Mouse (Mus musculus) liver, embryonic 14.5 days (tissue): ENCODE results near the gene Pih1d3.

ENCODE experiments used
- CTCF ChIP-seq: IDR thresholded peaks from 2 replicates; pipeline ENCODE4 v1.5.1; 2016; ENCODE audit warnings: antibody characterized with exemption, low read depth, control low read depth
- EP300 ChIP-seq: IDR thresholded peaks from 2 replicates; pipeline ENCODE4 v1.6.1; 2016; ENCODE audit warnings: antibody characterized with exemption, low read depth

DNA sequence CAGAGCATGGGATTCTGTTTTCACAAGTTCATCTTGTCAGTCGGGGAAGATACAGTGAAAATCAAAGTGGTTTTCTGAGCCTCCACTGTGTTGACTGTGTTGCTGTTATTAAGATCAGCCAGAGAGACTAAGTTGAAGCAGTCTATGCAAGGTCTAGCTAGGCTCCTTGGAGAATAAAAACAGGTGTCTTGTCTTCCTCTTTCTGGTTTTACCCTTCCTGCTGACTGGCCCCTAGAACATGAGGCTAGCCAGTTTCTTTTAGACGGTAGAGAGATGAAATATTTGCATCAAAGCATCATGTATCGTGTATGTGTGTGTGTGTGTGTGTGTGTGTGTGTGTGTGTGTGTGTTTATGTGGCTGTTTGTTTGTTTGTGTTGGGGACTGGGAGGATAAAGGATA, 16.9 kb upstream of the Pih1d3 start:
- TF ChIP-seq CTCF, result no peak
- TF ChIP-seq EP300, result no peak
